Comparison of ENCODE assay signal across 16 mouse cellular contexts in the genomic region with DNA sequence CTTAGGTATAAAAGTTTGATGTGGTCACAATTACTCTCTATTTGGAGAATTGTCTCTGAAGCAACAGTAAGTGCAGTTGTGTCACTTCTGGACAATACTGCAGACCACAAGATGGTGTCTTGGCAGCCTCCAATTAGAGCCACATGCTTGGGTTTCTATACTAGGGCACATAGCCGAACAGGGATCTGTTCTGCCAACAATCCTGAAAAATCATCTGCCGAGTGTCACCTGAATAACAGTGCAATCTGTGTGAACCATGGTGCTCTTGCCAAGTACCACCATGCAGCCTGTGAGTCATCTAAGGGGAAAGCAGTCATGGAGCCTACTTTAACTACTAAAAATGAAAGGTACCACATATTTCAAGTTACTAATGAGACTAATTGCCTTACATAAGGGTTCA.
A peak's percentile ranks its signal among the peaks of the same experiment; 100 is the strongest.
DNase-seq lines count a peak whose midpoint lies in the region; ATAC-seq and TF ChIP-seq lines count a peak whose summit lies in the region.
"Had no signal": no experiment of that assay in that cellular context is flagged by ENCODE, and none has a peak within 500 bp of the region (broad histone marks: within the 10 kb centered on the region; RNA-seq: fewer than 3 reads in every experiment).

No protein-coding gene starts in this region.

- no peaks in the 10 kb centered on the region for H3K27me3 ChIP-seq in intestine, postnatal 0 days (replicated peaks; ENCODE audit: control insufficient read depth, insufficient read depth, low read length)
- H3K27me3 ChIP-seq: heart, embryonic 13.5 days; lung, embryonic 15.5 days; midbrain, embryonic 15.5 days had no signal

- no peaks in the 10 kb centered on the region for H3K4me1 ChIP-seq in intestine, postnatal 0 days (replicated peaks; ENCODE audit: control insufficient read depth, insufficient read depth, low read length)
- H3K4me1 ChIP-seq: heart, embryonic 13.5 days; lung, embryonic 15.5 days; midbrain, embryonic 15.5 days had no signal

- no peak for DNase-seq in frontal cortex, postnatal 14 days (ENCODE audit: low spot score in 2 of 2)
- peak; percentile 99 for DNase-seq in brain, adult 2 months (ENCODE audit: low read depth, low spot score)
- DNase-seq in cerebellum, adult 8-10 months: peak; percentile 88
- DNase-seq in layer of hippocampus, adult 8-10 months (ENCODE audit: low spot score in 2 of 2): peak; percentile 62 to 72
- no peak for DNase-seq in retina, embryonic 14.5 days (ENCODE audit: low spot score)
- no peak for DNase-seq in kidney, adult 18-20 months
- DNase-seq: adrenal gland, postnatal 36 days; gastrocnemius, postnatal 36 days; heart, postnatal 4 days; kidney, postnatal 10 days; thymus, postnatal 14 days had no signal

- no peaks in the 10 kb centered on the region for H3K36me3 ChIP-seq in intestine, postnatal 0 days (ENCODE audit: control insufficient read depth, insufficient read depth)
- H3K36me3 ChIP-seq: heart, embryonic 13.5 days; lung, embryonic 15.5 days; midbrain, embryonic 15.5 days had no signal

- no peak overlapping the region for H3K4me3 ChIP-seq in intestine, postnatal 0 days (ENCODE audit: low read depth, low read length)
- H3K4me3 ChIP-seq: heart, embryonic 13.5 days; lung, embryonic 15.5 days; midbrain, embryonic 15.5 days had no signal

- H3K9ac ChIP-seq in intestine, postnatal 0 days (ENCODE audit: low read depth, low read length): no peak overlapping the region
- H3K9ac ChIP-seq: heart, embryonic 13.5 days; lung, embryonic 15.5 days; midbrain, embryonic 15.5 days had no signal

- WGBS in intestine, postnatal 0 days: 82% methylated on average over 2 of the region's 2 CpGs

- TF ChIP-seq CTCF in intestine, postnatal 0 days (IDR thresholded peaks at IDR 0.05; ENCODE audit: low read depth): no peak

- ATAC-seq in frontal cortex, adult (ENCODE audit: low TSS enrichment): peak; percentile 34; the same call in 1 of the 2 replicates
- no peak for ATAC-seq in intestine, postnatal 0 days
- ATAC-seq: midbrain, embryonic 15.5 days had no signal

- no peak overlapping the region for H3K27ac ChIP-seq in intestine, postnatal 0 days (ENCODE audit: low read depth, low read length)
- H3K27ac ChIP-seq: heart, embryonic 13.5 days; lung, embryonic 15.5 days; midbrain, embryonic 15.5 days had no signal

- H3K9me3 ChIP-seq in intestine, postnatal 0 days (ENCODE audit: control insufficient read depth): no peaks in the 10 kb centered on the region
- H3K9me3 ChIP-seq: heart, embryonic 13.5 days; lung, embryonic 15.5 days; midbrain, embryonic 15.5 days had no signal

- no peak overlapping the region for H3K4me2 ChIP-seq in intestine, postnatal 0 days (replicated peaks; ENCODE audit: low read depth)
- H3K4me2 ChIP-seq: heart, embryonic 13.5 days; lung, embryonic 15.5 days; midbrain, embryonic 15.5 days had no signal

Comparison
In these comparisons a context has a peak if more than half of its experiments do, and no peak if none do; other contexts are left out.
1. DNase-seq: peak in brain, adult 2 months (single experiment), cerebellum, adult 8-10 months (single experiment) and layer of hippocampus, adult 8-10 months (2 of 2); none in frontal cortex, postnatal 14 days (0 of 2), retina, embryonic 14.5 days (single experiment) and kidney, adult 18-20 months (single experiment).